Mouse (Mus musculus) lung, postnatal 14 days (tissue): ENCODE measurements around the gene Txndc12.

Experiments used
- DNase-seq: peaks from one replicate; pipeline ENCODE4 v3.0.0; 2021

The Txndc12 gene

GRCm38 (mm10) chr4:108834115-108834970 lies at the start of gene Txndc12:
Gene Txndc12 (plus strand): TSS chr4:108834601.
- DNase-seq = peak; percentile 84

DNA sequence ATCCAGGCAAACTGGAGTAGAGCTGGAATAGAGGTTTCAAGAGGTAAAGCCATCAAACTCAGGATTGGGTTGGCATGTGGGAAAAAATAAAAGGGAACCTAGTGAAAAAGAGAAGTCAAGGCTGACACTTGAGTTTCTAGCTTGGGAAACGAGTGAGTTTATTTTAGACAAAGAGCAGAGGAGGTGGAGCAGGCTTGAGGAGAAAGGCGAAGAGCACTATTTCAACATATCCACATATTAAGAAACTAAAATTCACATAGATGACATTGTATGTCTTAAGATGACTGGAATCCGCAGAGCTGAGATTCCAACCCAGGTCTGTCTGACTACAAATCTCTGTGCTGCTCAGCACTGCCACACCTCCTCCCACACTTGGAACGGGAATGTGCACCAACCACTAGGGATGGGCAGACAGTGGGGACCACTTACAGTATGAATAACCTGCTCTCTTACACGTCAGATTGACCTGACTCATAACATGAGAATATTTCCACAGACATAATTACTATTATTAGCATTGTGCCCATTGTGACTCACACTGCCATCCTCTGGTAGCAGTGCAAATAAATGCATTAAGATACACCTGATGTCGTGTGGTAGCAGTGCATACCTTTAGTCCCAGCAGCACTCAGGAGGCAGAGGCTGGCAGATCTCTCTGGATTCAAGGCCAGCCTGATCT lies 45.0 kb upstream of the Txndc12 start:
- DNase-seq = no peak

GRCm38 (mm10) chr4:108790507-108790906 lies 43.9 kb upstream of the Txndc12 start:
- no peak for DNase-seq

- DNase-seq = no peak
Measured at GRCm38 (mm10) chr4:108793941-108794340, 40.5 kb upstream of the Txndc12 start.

DNA sequence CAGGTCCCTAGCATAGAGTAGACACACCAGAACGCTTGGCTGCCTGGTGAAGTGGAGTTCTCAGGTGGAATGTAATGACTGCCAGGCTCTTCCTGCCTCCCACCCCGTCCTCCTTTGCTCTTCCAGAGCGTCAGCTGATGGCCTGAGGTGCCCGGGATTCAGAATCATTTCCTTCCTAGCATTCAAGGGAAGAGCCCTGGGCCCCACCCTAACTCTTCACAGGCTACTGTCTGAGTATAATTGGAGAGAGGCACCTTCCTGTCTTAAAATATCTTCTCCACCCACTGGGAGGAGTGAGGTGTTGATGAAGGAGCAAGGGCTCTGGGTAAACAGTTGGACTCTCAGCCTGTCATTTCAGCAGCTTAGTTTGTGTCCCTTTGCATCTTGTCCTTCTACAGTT lies 37.7 kb upstream of the Txndc12 start:
- DNase-seq = no peak

- DNase-seq = peak; percentile 86
Measured at GRCm38 (mm10) chr4:108798083-108798830, 36.1 kb upstream of the Txndc12 start.

DNA sequence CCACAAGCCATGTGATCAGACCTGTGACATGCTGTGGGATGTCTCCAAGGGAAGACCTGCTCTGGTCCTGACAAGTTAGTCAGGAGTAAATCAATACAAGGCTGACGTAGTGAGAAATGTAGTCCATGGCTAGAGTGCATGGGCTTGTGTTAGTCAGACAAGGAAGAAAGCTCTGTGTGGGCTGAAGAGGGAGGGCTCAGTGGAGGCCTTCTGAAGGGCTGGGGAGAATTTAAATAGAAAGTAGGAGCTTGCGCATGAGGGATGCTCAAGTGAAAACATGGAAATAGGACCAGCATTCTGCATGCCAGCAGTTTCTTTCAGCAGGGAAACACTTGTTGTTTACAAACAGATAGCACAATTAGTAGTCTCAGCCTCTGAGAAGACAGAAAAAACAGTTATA lies 30.9 kb upstream of the Txndc12 start:
- no peak for DNase-seq

GRCm38 (mm10) chr4:108811142-108811541 lies 23.3 kb upstream of the Txndc12 start:
- DNase-seq = no peak

- DNase-seq = no peak
Measured at GRCm38 (mm10) chr4:108811550-108811949, 22.9 kb upstream of the Txndc12 start.

DNA sequence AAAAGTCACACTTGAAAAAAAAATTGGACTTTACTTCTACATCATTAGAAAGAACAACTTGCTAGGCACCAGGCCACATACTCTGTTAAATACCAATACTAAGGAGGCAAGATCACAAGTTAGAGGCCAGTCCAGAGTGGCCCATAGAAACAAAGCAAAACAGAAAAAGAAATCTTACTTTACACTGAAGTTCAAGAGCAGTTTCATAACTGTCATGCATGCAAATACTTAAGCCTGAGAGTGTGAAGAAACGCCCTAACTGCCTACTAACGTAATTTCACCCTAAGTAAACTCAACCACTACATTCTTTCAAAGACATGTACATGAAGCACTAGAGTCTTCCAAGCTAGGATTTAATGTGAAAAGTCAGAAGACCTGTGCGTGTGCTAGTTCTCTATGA lies 8.7 kb upstream of the Txndc12 start:
- DNase-seq = no peak

DNA sequence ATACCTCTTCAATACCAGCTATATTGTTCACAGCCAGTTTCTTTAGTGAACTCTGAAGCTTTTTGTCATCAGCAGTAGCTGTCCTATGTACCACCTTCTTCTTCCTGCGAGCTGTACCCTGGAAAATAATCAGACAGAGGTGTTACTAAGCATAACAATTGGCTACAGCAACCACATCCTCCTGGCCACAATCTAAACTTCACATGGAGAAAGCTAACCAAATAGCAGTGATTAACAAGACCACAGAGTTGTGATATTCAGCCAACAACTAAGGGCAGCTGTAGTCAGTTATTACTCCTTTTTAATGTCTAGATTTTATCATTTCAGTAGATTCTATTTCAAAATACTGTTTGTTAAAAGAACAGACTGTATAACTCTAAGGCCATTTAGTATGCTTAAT lies 8.3 kb upstream of the Txndc12 start:
- no peak for DNase-seq

GRCm38 (mm10) chr4:108826643-108827042 lies 7.8 kb upstream of the Txndc12 start:
- DNase-seq = no peak

DNA sequence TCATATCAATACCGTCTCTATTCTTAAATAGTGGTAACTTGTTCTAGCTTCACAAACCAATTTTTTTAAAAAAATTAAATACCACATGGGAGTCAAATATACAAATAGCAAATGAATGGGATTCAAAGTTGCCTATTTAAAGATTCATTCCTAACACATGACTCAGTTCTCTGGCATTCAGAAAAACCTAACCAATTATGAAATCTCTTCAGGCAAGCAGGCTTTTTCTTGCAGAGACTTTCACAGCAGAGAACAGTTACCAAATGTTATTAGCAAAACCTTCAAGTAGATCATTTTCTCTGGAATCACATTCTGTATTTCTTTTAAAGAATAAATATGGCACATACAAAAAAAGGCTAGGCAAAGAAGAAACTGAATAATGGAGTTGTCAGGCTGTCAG lies 3.7 kb upstream of the Txndc12 start:
- no peak for DNase-seq

- peak; percentile 88 for DNase-seq
Measured at GRCm38 (mm10) chr4:108832916-108833827, 1.2 kb upstream of the Txndc12 start, which contains the start of gene Btf3l4. Gene Btf3l4 (minus strand): TSS chr4:108833614.

GRCm38 (mm10) chr4:108833828-108834114 lies 630 bp upstream of the Txndc12 start:
- no peak for DNase-seq

GRCm38 (mm10) chr4:108834971-108835311 lies 540 bp downstream of the Txndc12 start:
- DNase-seq = peak; percentile 4

DNA sequence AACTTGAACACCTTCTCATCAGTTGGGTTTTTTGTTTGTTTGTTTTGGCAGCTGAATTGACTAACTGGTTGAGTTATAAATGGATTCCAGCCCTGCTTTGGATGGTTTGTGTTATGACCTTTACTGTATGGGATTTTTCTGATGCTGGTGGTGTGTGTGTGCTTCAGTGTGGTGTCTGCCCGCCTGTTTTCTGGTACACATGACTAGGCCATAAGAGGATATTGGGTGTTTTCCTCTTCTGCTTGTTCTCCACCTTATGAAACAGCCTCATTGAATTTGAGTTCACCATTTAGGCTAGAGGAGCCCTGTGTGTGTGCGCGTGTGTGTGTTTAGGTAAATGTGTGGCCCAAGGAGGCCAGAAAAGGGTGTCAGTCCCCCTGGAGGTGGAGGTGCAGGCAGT lies 1.1 kb downstream of the Txndc12 start:
- DNase-seq = no peak

DNA sequence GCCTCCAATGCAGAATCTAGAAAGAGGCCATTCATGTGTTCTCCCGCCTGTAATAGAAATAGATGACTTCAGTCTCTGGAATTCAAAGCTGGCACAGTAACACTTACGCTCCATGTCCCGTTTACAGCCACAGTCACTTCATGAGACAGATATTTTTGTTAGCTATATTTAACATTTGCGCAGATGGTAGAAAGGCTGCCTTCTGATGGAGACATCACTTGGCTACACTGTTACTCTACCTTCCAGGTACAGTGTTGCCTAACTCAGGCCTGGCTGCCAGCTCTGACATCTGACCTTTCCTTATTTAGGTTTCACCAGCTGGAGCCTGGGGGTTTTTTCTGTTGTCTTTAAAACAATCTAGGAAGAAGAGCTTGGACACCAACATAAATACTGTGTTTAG lies 3.6 kb downstream of the Txndc12 start:
- peak; percentile 4 for DNase-seq

DNA sequence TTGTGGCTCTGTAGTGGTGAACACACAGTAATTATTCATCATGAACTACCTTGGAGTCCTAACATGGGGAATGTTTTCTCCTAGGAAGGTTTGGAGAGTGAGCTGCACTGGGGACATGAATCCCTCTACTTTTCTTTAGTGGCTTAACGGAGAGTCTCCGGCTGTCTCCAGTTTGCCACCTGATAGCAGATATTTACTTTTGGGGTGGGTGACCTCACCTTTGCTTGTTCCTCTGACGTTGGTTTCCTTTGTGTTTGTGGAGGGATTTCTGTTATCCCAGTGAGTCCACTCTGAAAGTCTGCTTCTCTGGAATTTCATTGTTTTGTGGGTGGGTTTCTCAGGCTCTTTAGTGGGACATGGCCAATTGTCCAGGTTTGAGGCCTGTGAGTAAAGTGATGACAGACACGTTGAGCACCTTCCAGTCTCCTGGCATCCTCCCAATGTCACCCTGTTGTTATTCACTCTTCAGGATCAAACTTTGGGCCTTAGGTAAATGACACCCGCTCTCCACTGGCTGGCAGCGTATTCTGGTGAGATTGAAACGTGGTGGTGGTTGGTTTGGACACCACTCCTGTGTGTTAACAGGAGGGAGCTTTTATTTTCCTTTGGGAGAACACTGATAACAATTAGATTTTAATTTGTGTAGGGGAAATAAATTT lies 7.6 kb downstream of the Txndc12 start:
- DNase-seq = no peak

DNA sequence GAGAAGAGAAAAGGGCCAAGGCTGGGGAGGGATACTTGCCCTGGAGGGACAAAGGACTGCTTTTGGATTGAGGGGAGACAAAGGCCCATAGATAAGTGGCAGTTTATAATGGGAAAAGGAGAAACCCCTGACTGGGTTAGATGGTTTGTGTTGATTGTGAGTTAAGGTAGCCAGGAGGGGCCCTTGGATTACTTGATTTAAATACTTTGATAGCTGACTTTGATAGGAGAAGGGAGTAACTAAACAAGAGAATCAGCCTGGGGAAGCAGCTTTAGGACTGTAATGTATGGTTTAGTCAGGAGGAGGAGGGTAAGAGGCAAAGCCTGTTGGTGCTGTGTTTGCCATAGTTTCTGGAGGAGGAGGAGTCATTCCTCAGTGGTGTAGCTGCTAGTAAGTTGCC lies 8.9 kb downstream of the Txndc12 start:
- DNase-seq = no peak

- no peak for DNase-seq
Measured at GRCm38 (mm10) chr4:108845824-108846569, 11.6 kb downstream of the Txndc12 start.
